Mouse (Mus musculus) kidney, adult 2 months (tissue): ENCODE measurements at regions not wholly inside any gene's neighbourhood (a gene's known extent, or its start where the extent isn't known, plus 50 kb on each side); places are given as distances from the start of the nearest gene placed in this dataset.

ENCODE experiments used
- CTCF ChIP-seq: fragments of 200-500 bp; conservative IDR thresholded peaks from 2 replicates; pipeline ENCODE4 v1.5.1; 2011; ENCODE audit warnings: low read depth, mild to moderate bottlenecking, control low read depth, low read length, moderate library complexity, mixed read lengths; ENCODE audit not compliant: insufficient read depth, insufficient read length
- POLR2A ChIP-seq: fragments of 200-500 bp; IDR thresholded peaks from one replicate; pipeline ENCODE4 v1.6.1; 2011; ENCODE audit warnings: low read depth, low read length, control low read depth

DNA sequence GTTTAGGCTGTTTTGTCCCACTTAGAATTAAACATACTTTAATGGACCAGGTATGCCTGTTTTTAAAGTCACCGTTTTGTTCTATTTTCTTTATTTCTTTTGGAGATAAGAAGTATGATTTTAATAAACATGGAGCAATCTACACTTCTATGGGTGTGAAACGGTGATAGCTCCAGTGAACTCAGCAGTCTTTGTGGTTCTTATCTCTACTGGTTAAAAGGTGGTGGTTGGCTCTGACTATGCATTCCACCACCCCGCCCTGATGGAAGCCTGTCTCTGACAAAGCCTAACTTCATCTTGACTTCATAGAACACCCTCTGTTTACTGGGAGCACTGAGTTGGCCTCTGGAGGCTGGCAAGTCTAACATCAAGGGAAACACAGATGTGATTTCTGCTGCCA lies 407.3 kb upstream of the Nox3 start:
- TF ChIP-seq CTCF: no peak
- no peak for TF ChIP-seq POLR2A
